Mouse (Mus musculus) midbrain, postnatal 0 days (tissue): ENCODE results near the gene Pir. TPM values are rescaled to one million over a fixed set of nuclear protein-coding genes. Genes with fewer than 3 reads are reported as not detected.

ENCODE experiments used
- ATAC-seq: fragments of 200-750 bp; cut with Nextera tagmentation; 2 replicates; pipeline ENCODE4 v1.8.0; 2017; ENCODE audit warnings: moderate number of reproducible peaks, mild to moderate bottlenecking, moderate TSS enrichment, moderate library complexity; ENCODE audit not compliant: low FRiP score
- DNase-seq: peaks from one replicate; pipeline ENCODE4 v3.0.0-alpha.2; 2015; ENCODE audit warnings: low spot score
- H3K27ac ChIP-seq: fragments of 300-500 bp; sonication (generic); 2 replicates; pipeline ENCODE4 v1.5.1; 2014; ENCODE audit warnings: low read depth, mild to moderate bottlenecking, low read length, mixed read lengths
- H3K27me3 ChIP-seq: fragments of 300-500 bp; sonication (generic); 2 replicates; pipeline ENCODE4 v1.6.1; 2014; ENCODE audit warnings: low read length, control low read depth, mixed read lengths; ENCODE audit not compliant: insufficient read depth
- H3K36me3 ChIP-seq: fragments of 300-500 bp; sonication (generic); 2 replicates; pipeline ENCODE4 v1.6.1; 2014; ENCODE audit warnings: low read length, control low read depth, mixed read lengths; ENCODE audit not compliant: insufficient read depth
- H3K4me1 ChIP-seq: fragments of 300-500 bp; sonication (generic); 2 replicates; pipeline ENCODE4 v1.6.1; 2014; ENCODE audit warnings: mild to moderate bottlenecking, control low read depth, antibody characterized with exemption, low read length, mixed read lengths; ENCODE audit not compliant: insufficient read depth
- H3K4me2 ChIP-seq: fragments of 300-500 bp; sonication (generic); 2 replicates; pipeline ENCODE4 v1.6.1; 2014; ENCODE audit warnings: low read depth, mild to moderate bottlenecking, low read length, mixed read lengths; ENCODE audit not compliant: poor library complexity, severe bottlenecking
- H3K4me3 ChIP-seq: fragments of 300-500 bp; sonication (generic); 2 replicates; pipeline ENCODE4 v1.5.1; 2014; ENCODE audit warnings: low read depth, mild to moderate bottlenecking, low read length, moderate library complexity
- H3K9ac ChIP-seq: fragments of 300-500 bp; sonication (generic); replicated peaks from 2 replicates; pipeline ENCODE4 v1.6.1; 2014; ENCODE audit warnings: mild to moderate bottlenecking, low read length, moderate library complexity, mixed read lengths; ENCODE audit not compliant: poor library complexity, severe bottlenecking
- H3K9me3 ChIP-seq: fragments of 300-500 bp; sonication (generic); 2 replicates; pipeline ENCODE4 v1.6.1; 2016; ENCODE audit warnings: low read length, control low read depth
- CTCF ChIP-seq: IDR thresholded peaks from 2 replicates; pipeline ENCODE4 v1.5.1; 2016; ENCODE audit warnings: antibody characterized with exemption, mild to moderate bottlenecking
- WGBS: fragments of 180-500 bp; shearing (Covaris S2); extraction: QIAGEN DNeasy Blood & Tissue Kit; methylation state at CpG from one replicate; pipeline ENCODE4 v1.1.7; 2014; 5-methylcytosine and 5-hydroxymethylcytosine counted together
- polyA plus RNA-seq: library from polyadenylated mRNA; unstranded; fragments of >200 nt; fragmentation: Nextera tagmentation; extraction: Ambion mirVana; gene quantifications from 2 replicates; pipeline ENCODE4 v1.2.1, GENCODE M21; 2015
- total RNA-seq: library from RNA; depleted of rRNA; stranded (reverse); fragments of >200 nt; gene quantifications from 2 replicates; pipeline ENCODE4 v1.2.3, GENCODE M21; 2014

Gene Pir
- total and polyA plus RNA-seq, 2 experiments from 2014 or later, result 0.55 to 5.6 TPM

DNA sequence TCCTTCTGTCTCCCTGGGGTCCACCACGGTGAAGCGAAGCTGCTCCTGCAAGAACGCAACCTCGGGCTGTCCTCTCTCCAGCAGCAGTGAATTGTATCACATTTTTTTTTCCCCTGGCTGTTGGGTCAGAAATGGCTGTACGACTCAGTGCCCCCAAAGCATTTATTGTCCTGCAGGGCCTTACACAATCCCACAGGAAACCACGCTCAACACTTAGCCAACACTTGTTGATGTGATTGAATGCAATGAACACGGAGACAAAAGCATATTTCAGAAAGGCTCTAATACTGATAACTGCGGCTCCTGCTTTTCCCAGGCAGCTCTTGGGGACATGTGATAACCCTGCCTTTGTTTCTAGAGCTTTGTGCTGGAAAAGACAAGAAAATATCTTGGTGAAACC is 11.1 kb upstream of the Pir start, which contains the start of gene Bmx:
Gene Bmx (minus strand): TSS at position 137 of the 400 bp plus-strand sequence.
- no peaks in the 10 kb centered on the region for H3K9me3 ChIP-seq
- TF ChIP-seq CTCF, result no peak
- no peaks in the 10 kb centered on the region for H3K4me1 ChIP-seq
- ATAC-seq (no peak), DNase-seq (no peak)
- WGBS, result 73% methylated on average over 8 of the region's 8 CpGs
- H3K4me2 ChIP-seq, result no peak within 1 kb of the TSS
- H3K36me3 ChIP-seq, result no peaks in the 10 kb centered on the region
- no peaks in the 10 kb centered on the region; the same call in 1 of the 2 replicates for H3K27me3 ChIP-seq
- no peak within 1 kb of the TSS for H3K4me3 ChIP-seq
- H3K9ac ChIP-seq, result no peak within 1 kb of the TSS
- H3K27ac ChIP-seq, result no peak within 1 kb of the TSS

DNA sequence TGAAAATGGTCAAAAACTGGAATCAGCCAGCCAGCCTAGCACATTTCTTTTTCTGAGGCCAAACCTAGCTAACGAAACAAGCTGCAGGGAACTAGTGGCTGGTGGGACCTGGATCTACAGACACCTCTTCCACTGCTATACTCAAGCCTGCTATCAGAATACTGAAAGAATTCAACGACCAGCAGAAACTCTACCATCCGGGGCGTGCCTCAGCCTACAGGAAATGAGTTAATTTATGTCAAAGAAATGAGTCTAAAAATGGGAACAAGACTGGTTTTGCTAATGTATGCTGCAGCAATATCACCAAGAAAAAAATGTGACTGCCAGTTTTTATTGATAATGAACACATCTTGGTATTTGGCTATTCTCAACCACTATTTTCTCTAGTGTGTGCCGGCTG is 10.5 kb upstream of the Pir start:
- H3K4me2 ChIP-seq, result no peak overlapping the region
- ATAC-seq, result no peak
- H3K27ac ChIP-seq, result no peak overlapping the region
- no peak overlapping the region for H3K9ac ChIP-seq
- no peaks in the 10 kb centered on the region for H3K9me3 ChIP-seq
- H3K4me1 ChIP-seq, result no peaks in the 10 kb centered on the region
- TF ChIP-seq CTCF, result no peak
- no peaks in the 10 kb centered on the region for H3K36me3 ChIP-seq
- DNase-seq, result no peak
- 85% methylated on average over 5 of the region's 5 CpGs for WGBS
- H3K4me3 ChIP-seq, result no peak overlapping the region
- H3K27me3 ChIP-seq, result no peaks in the 10 kb centered on the region; the same call in 1 of the 2 replicates

DNA sequence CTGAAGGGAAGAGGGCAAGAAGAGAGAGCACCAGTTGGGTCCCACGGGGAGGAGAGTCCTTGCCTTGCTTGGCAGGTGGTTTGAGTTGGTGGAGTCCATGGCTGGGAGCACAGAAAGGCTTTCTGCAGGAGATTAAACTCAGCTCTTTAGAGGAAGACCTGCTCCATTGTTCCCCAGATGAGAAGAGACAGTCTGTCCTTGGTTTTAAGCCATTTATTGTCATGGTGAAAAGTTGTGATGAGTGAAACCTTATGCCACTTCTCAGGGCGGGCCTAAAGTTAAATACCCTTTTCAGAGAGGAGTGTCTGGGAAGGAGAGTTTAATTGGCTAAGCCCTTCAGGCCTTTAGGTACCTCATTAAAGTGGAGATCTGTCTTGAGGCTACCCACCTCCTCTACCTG is 6.9 kb upstream of the Pir start:
- no peaks in the 10 kb centered on the region for H3K36me3 ChIP-seq
- TF ChIP-seq CTCF, result no peak
- H3K4me2 ChIP-seq, result no peak overlapping the region
- no peak overlapping the region for H3K4me3 ChIP-seq
- no peak for DNase-seq
- H3K9ac ChIP-seq, result no peak overlapping the region
- 39% methylated on average over 2 of the region's 2 CpGs for WGBS
- ATAC-seq, result no peak
- H3K4me1 ChIP-seq, result no peaks in the 10 kb centered on the region
- H3K27ac ChIP-seq, result no peak overlapping the region
- no peaks in the 10 kb centered on the region for H3K9me3 ChIP-seq
- peaks cover 5% of the 10 kb centered on the region; the same call in 1 of the 2 replicates for H3K27me3 ChIP-seq

GRCm38 (mm10) chrX:164264861-164265260 is 4.3 kb upstream of the Pir start:
- WGBS, result 50% methylated on average over 1 of the region's 1 CpGs
- no peak for ATAC-seq
- H3K4me1 ChIP-seq, result no peaks in the 10 kb centered on the region

GRCm38 (mm10) chrX:164270603-164271002 is 1.4 kb downstream of the Pir start:
- no peak for ATAC-seq
- WGBS, result 91% methylated on average over 3 of the region's 3 CpGs
- H3K4me3 ChIP-seq, result no peak overlapping the region

More at GRCm38 (mm10) chrX:164264861-164265260, 4.3 kb upstream of the Pir start:
- H3K9me3 ChIP-seq, result no peaks in the 10 kb centered on the region
- no peak overlapping the region for H3K4me2 ChIP-seq
- no peak for TF ChIP-seq CTCF
- H3K27me3 ChIP-seq, result peaks cover 6% of the 10 kb centered on the region; the same call in 1 of the 2 replicates
- no peak overlapping the region for H3K9ac ChIP-seq
- H3K36me3 ChIP-seq, result no peaks in the 10 kb centered on the region
- H3K4me3 ChIP-seq, result no peak overlapping the region
- no peak overlapping the region for H3K27ac ChIP-seq
- no peak for DNase-seq

GRCm38 (mm10) chrX:164275536-164275935 is 6.4 kb downstream of the Pir start:
- Histone ChIP-seq H3K27ac (no peak overlapping the region), H3K27me3 (no peaks in the 10 kb centered on the region; the same call in 1 of the 2 replicates), H3K4me1 (no peaks in the 10 kb centered on the region), H3K9ac (no peak overlapping the region), H3K4me3 (no peak overlapping the region), H3K9me3 (no peaks in the 10 kb centered on the region), H3K36me3 (no peaks in the 10 kb centered on the region), H3K4me2 (no peak overlapping the region)
- DNase-seq (no peak), ATAC-seq (no peak)
- TF ChIP-seq CTCF, result no peak
- 56% methylated on average over 3 of the region's 3 CpGs for WGBS

More at GRCm38 (mm10) chrX:164270603-164271002, 1.4 kb downstream of the Pir start:
- Histone ChIP-seq H3K4me1 (no peaks in the 10 kb centered on the region), H3K27ac (no peak overlapping the region), H3K9me3 (no peaks in the 10 kb centered on the region), H3K9ac (no peak overlapping the region), H3K27me3 (peaks cover 6% of the 10 kb centered on the region; the same call in 1 of the 2 replicates), H3K4me2 (no peak overlapping the region), H3K36me3 (no peaks in the 10 kb centered on the region)
- DNase-seq, result no peak
- no peak for TF ChIP-seq CTCF
